Mouse (Mus musculus): ENCODE data around the gene Cox8a. TPM values are rescaled to one million over a fixed set of nuclear protein-coding genes. Genes with fewer than 3 reads are reported as not detected.

Gene Cox8a
- polyA plus RNA-seq, 1 experiment from 2014 or later, result 917 TPM

DNA sequence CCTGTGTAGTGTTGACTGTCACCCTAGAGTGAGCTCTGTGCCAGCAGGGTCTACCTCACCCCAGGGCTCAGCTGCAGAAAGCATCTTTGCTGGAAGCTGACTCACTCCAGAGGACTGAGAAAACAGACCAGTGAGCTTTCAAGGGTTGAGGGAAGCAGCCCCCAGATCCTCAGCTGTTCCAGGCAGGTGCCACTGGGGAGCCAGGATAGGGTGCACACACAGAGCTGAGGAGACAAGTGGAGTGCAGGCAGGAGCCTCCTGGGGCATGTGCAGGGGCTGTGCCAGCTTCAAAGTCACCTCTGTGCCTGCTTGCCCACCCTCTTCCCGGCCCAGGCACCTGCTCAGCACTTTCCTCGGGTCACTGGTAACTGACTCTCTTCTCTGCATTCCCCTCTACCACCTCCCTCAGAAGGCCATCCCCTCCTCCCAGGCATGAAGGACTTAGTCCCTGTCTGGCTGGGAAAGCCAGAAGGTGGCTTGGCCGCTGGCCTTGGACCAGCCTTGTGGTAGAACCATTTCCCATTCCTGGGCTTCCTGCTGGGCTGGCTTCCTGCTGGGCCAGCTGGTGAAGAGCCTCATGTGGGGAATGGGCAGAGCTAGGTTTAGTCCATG, 38.5 kb downstream of the Cox8a start:
- H3K9me3 ChIP-seq (ENCODE audit: low read depth, low read length), result no peaks in the 10 kb centered on the region
- H3K4me2 ChIP-seq, result no peak overlapping the region
- no peak overlapping the region for H3K4me3 ChIP-seq (ENCODE audit: low read depth, low read length)
- ATAC-seq (ENCODE audit: insufficient read depth) (no peak), DNase-seq (no peak)
- 46% methylated on average over 3 of the region's 3 CpGs for WGBS
- H3K27me3 ChIP-seq (ENCODE audit: insufficient read depth, low read length), result peaks cover 17% of the 10 kb centered on the region; the same call in 1 of the 2 replicates
- no peak for TF ChIP-seq CTCF (IDR thresholded peaks at IDR 0.05; ENCODE audit: low read depth)
- H3K4me1 ChIP-seq (ENCODE audit: insufficient read depth), result peaks cover 7% of the 10 kb centered on the region; the same call in 1 of the 2 replicates
- peak overlapping the region; percentile 24; the same call in 1 of the 2 replicates for H3K27ac ChIP-seq (ENCODE audit: low read depth)
- H3K9ac ChIP-seq, result no peak overlapping the region
- no peaks in the 10 kb centered on the region for H3K36me3 ChIP-seq (ENCODE audit: insufficient read depth)

DNA sequence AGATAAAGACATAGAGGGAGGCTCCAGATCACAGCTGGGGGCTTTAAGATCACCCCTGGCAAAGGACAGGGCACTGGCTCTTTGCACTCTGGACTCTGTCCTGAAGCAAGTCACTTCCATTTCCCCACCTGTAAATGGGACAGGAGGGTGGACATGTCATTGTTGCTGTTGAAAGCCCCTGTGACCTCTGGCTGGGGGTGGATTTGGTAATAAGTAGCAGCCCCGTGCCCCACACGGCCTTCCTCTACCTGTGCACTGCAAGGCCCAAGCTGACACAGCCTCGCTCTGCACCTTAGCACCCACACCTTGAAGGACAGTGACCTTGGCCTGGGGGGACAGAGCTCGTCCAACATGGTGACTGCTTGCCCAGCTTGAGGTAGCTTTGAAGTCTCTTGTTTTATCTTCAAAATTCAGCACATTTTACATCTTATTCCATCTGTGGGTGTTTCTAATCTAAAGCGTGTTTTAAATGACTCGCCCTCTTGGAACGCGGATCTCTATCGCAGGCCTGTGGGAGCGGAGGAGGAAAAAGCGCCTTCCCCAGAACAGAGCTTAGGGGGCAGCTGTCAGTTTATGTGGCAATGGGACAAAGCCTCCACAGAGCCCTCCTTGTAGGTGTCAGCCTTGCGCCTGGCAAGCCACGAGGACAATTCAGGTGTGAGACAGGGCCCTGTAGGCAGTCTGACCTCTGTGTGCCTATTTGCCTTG, 39.5 kb downstream of the Cox8a start:
- DNase-seq, result peak; percentile 22

DNA sequence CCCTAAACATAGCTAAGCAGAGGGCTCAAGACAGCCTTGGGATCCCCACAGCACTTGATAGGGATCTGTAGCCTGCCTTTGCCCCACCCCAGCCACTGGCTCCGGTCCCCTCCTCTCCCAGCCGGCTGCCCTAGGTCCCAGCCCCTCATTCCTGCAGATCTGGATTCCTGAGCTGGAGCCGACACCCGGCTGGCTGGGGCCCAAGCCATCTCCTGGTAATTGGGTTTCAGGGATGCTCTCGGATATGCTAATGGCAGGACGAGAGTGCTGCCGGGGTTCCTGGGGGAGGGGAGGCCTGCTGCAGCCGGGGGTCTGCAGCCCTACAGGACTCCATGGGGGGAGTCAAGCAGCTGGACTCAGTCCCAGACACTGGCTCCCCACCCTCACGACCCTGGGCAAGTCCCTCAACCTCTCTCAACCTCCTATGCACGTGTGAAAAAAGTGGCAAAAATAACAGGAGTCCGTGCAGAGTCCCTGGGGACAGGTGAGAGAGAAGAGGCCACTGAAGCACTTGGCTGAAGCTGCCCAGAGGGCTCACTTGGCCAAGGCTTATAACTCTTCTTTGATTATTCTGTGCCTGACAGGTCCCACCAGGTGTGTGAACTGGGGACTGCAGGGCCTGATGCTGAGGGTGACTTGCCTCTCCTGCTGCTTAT, 41.2 kb downstream of the Cox8a start:
- peaks cover 10% of the 10 kb centered on the region; the same call in 1 of the 2 replicates for H3K4me1 ChIP-seq (ENCODE audit: insufficient read depth)
- 8% methylated on average over 11 of the region's 11 CpGs for WGBS
- no peak overlapping the region for H3K4me3 ChIP-seq (ENCODE audit: low read depth, low read length)
- H3K9me3 ChIP-seq (ENCODE audit: low read depth, low read length), result no peaks in the 10 kb centered on the region
- no peak overlapping the region for H3K4me2 ChIP-seq
- H3K9ac ChIP-seq, result no peak overlapping the region; the same call in 1 of the 2 replicates
- ATAC-seq (ENCODE audit: insufficient read depth), result no peak
- peak; percentile 54 for DNase-seq
- H3K27me3 ChIP-seq (ENCODE audit: insufficient read depth, low read length), result 0 out of 2 replicates have a peak, but pooled peaks cover 4% of the 10 kb centered on the region
- H3K36me3 ChIP-seq (ENCODE audit: insufficient read depth), result no peaks in the 10 kb centered on the region
- no peak overlapping the region for H3K27ac ChIP-seq (ENCODE audit: low read depth)
- no peak for TF ChIP-seq CTCF (IDR thresholded peaks at IDR 0.05; ENCODE audit: low read depth)

More for the DNA sequence above, 39.5 kb downstream of the Cox8a start:
- H3K4me1 ChIP-seq (ENCODE audit: insufficient read depth), result peaks cover 7% of the 10 kb centered on the region; the same call in 1 of the 2 replicates
- ATAC-seq (ENCODE audit: insufficient read depth), result no peak
- H3K4me3 ChIP-seq (ENCODE audit: low read depth, low read length), result no peak overlapping the region
- no peak overlapping the region for H3K27ac ChIP-seq (ENCODE audit: low read depth)
- H3K4me2 ChIP-seq, result no peak overlapping the region
- TF ChIP-seq CTCF (IDR thresholded peaks at IDR 0.05; ENCODE audit: low read depth), result no peak
- H3K27me3 ChIP-seq (ENCODE audit: insufficient read depth, low read length), result peaks cover 15% of the 10 kb centered on the region; the same call in 1 of the 2 replicates
- no peaks in the 10 kb centered on the region for H3K9me3 ChIP-seq (ENCODE audit: low read depth, low read length)
- 42% methylated on average over 13 of the region's 13 CpGs for WGBS
- H3K36me3 ChIP-seq (ENCODE audit: insufficient read depth), result no peaks in the 10 kb centered on the region
- no peak overlapping the region for H3K9ac ChIP-seq

DNA sequence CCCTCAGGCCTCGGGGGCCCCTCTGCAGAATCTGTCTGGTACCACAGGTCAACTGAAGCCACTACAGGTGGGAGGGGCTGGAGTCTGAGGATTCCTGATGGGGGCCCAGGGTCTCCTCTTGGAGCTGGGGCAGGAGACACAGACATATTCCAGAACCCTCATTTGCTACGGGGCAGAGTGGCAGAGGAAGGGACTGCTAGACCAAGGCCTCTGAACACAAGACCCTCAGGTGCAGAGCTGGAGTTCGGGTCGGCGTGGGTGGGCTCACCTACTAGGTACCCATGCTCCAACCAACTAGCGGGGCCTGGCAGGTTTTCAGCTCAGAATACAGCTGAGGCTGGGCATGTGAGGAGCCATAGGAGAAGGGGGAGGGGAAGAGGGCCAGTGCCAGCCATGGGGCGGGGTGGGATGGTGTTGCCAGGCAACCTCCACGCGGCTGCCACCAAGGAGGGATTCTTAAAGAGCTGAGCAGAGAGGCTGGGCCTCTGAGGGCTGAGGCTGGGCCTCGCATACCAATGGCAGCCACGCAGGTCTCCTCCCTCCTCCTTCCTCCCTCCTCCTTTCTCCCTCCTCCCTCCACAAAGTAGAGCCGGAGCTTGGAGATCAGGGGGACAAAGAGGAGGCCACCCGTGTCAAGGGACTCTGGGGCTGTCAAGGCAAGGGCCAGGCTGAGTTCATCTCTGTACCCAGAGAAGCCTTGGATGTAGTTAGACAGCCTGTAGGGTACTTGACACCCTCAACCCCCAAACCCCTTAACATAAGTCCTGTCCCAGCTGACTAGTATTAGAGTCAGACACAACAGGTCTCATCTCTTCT, 45.2 kb downstream of the Cox8a start:
- H3K27me3 ChIP-seq (ENCODE audit: insufficient read depth, low read length), result peaks cover 17% of the 10 kb centered on the region
- H3K36me3 ChIP-seq (ENCODE audit: insufficient read depth), result no peaks in the 10 kb centered on the region
- no peak for TF ChIP-seq CTCF (IDR thresholded peaks at IDR 0.05; ENCODE audit: low read depth)
- H3K4me2 ChIP-seq, result no peak overlapping the region
- peak; percentile 78 for ATAC-seq (ENCODE audit: insufficient read depth)
- peak; percentile 70 for DNase-seq
- H3K9me3 ChIP-seq (ENCODE audit: low read depth, low read length), result no peaks in the 10 kb centered on the region
- 20% methylated on average over 13 of the region's 13 CpGs for WGBS
- peaks cover 10% of the 10 kb centered on the region; the same call in 1 of the 2 replicates for H3K4me1 ChIP-seq (ENCODE audit: insufficient read depth)
- H3K4me3 ChIP-seq (ENCODE audit: low read depth, low read length), result no peak overlapping the region
- no peak overlapping the region for H3K27ac ChIP-seq (ENCODE audit: low read depth)
- no peak overlapping the region for H3K9ac ChIP-seq

DNA sequence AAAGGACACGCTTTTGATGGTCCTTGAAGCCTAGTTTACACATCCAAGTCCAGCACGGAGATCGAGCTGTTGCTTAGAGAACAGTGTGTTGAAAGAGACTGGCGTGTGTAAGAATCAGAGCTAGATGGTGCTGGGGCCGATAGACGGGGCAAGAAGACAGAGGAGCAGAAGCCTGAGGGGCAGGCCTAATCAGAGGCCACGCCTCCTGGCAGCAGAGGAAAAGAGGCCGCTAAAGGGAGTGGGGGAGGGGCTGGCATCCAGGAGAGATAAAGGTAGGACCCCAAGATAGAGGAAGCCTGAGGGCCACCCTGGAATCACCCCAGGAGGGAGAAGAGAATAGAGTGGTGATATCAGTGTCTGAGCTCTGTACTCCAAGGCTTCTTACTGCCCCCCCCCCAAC, 46.0 kb downstream of the Cox8a start:
- ATAC-seq (ENCODE audit: insufficient read depth) (peak; percentile 23; the same call in 1 of the 2 replicates), DNase-seq (peak; percentile 34)
- Histone ChIP-seq H3K27me3 (ENCODE audit: insufficient read depth, low read length) (peaks cover 25% of the 10 kb centered on the region), H3K27ac (ENCODE audit: low read depth) (no peak overlapping the region), H3K36me3 (ENCODE audit: insufficient read depth) (no peaks in the 10 kb centered on the region), H3K4me3 (ENCODE audit: low read depth, low read length) (no peak overlapping the region), H3K9ac (no peak overlapping the region), H3K4me1 (ENCODE audit: insufficient read depth) (peaks cover 10% of the 10 kb centered on the region; the same call in 1 of the 2 replicates), H3K4me2 (no peak overlapping the region), H3K9me3 (ENCODE audit: low read depth, low read length) (no peaks in the 10 kb centered on the region)
- 14% methylated on average over 8 of the region's 8 CpGs for WGBS
- TF ChIP-seq CTCF (IDR thresholded peaks at IDR 0.05; ENCODE audit: low read depth), result no peak

DNA sequence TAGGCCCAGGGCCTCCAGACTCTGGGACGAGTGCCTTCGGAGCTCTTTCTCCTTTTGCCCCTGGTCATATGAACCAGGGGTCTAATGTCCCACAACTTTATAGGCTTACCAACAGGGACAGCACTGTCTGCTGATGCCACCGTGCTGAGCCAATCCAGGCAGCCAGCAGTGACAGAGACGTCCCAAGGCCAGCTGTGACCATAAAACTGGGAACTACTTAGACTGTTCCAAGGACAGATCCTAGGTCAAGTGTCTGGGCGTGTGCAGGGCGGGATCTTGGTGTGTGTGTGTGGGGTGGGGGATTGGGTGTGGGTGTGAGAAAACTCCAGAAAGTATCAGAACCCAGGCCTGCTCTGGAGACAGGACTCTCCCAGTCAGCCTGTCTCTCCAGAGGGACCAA, 46.5 kb downstream of the Cox8a start:
- no peak for TF ChIP-seq CTCF (IDR thresholded peaks at IDR 0.05; ENCODE audit: low read depth)
- Histone ChIP-seq H3K27me3 (ENCODE audit: insufficient read depth, low read length) (peaks cover 30% of the 10 kb centered on the region), H3K9ac (no peak overlapping the region), H3K4me2 (no peak overlapping the region), H3K36me3 (ENCODE audit: insufficient read depth) (no peaks in the 10 kb centered on the region), H3K4me3 (ENCODE audit: low read depth, low read length) (no peak overlapping the region), H3K27ac (ENCODE audit: low read depth) (no peak overlapping the region), H3K9me3 (ENCODE audit: low read depth, low read length) (no peaks in the 10 kb centered on the region), H3K4me1 (ENCODE audit: insufficient read depth) (peaks cover 10% of the 10 kb centered on the region; the same call in 1 of the 2 replicates)
- DNase-seq (no peak), ATAC-seq (ENCODE audit: insufficient read depth) (no peak)
- WGBS, result 72% methylated on average over 6 of the region's 6 CpGs

Measured in lung, embryonic 14.5 days (tissue).